Mouse (Mus musculus) fat pad, adult 2 months (tissue): Measurements from ENCODE around the gene Elovl2.
"Not testable (repeated sequence)": the region's sequence is repeated elsewhere in the genome, so short reads cannot be mapped to it uniquely, and the experiment has no call there.

Source experiments
- DNase-seq: peaks from one replicate; pipeline ENCODE4 v3.0.0-alpha.2; 2011; ENCODE audit warnings: low read depth, low spot score; ENCODE audit errors: extremely low read depth

The Elovl2 gene

DNA sequence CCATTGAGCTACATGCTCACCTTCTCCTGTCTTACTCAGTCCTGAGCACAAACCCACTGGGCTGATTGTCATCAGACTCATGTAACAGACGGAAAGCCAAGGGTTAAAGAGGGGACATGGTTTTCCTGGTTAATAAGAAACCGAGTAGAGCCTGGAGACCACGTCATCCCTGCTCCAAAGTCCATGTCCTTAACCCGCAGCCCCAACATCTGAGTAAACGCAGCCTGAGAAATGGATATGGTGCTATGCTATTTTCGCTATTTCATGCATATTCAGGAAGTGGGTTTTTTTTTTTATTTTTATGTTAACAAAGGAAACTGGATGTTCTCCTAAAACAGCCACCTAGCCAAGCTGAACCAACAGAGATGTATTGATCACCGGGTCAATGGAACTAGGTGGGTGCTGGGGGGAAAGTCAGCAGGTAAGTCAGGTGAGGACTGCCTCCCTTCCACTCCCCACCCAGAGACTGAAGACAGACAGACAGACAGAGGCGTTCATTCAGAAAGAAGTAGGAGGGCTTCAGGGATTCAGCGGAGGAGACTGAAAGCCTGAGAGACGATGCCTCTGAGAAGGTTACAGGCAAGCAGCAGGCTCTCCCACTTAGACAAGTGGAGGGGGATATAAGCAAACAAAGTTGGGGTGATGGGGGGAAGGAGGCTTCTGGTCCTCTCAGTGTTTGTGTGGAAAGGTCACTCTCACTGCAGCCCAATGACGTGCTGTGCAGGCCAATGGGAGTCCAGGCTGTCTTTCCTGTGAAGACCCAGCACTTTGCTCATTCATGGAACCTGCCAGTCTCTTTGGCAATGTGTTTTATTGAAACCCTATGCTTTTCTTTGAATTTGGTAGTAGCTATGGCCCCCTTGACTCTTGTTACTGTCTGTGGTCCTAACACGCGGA is 15.9 kb upstream of the Elovl2 start:
- DNase-seq = no peak

GRCm38 (mm10) chr13:41235181-41235580 is 15.0 kb upstream of the Elovl2 start:
- DNase-seq = no peak

DNA sequence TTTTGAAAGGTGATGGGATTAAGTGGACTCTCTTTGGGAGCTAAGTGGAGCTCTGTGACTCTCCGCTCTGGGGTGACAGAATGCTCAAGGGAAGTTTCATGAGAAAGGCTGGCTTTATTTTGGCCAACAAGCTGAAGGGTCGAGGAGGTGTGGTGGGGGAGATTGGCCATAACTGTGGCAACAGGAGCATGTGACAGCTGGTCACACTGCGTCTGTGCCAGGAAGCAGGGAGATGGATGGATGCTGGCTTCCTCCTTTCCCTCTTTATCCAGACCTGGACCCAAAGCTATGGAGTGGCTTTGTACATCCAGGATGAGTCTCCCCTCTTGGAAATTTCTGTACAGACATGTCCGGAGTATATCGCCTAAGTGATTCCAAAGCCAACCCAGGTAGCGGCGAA is 13.0 kb upstream of the Elovl2 start:
- DNase-seq = no peak

DNA sequence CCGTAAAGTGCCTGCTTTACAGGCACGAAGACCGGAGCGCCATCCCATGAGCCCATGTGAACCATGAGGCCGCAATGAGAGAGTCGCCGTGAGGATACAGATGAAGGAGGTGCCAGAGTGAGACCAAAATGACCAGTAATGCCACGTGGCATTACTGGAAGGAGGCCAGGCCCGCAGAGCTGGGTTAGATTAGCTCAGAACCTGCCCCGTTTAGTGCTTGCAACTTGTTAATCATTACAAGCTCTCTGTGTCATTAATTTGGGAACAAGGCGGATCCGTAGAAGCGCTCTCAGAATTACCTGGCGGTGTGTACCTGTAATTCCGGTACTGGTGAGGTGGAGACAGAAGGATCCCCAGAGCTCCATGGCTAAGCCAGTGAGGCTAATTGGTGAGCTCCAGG is 12.0 kb upstream of the Elovl2 start:
- no peak for DNase-seq

GRCm38 (mm10) chr13:41231389-41231983 is 11.3 kb upstream of the Elovl2 start:
- no peak for DNase-seq

DNA sequence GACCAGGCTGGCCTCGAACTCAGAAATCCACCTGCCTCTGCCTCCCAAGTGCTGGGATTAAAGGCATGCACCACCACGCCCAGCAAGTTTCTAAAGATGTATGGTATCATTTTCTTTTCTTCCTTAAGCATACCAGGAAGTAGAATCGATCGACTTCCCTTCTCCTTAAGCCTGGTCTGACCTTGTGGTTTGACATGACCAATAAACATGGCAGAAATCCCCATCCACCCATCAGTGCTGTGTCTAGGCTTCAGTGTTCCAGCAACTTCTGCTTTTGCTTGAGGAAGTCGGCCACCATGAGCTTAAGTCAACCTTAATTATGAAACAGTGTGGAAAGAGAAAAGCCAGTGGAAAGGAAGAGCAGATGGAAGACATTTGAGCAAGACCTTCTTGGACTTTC is 10.1 kb upstream of the Elovl2 start:
- no peak for DNase-seq

DNA sequence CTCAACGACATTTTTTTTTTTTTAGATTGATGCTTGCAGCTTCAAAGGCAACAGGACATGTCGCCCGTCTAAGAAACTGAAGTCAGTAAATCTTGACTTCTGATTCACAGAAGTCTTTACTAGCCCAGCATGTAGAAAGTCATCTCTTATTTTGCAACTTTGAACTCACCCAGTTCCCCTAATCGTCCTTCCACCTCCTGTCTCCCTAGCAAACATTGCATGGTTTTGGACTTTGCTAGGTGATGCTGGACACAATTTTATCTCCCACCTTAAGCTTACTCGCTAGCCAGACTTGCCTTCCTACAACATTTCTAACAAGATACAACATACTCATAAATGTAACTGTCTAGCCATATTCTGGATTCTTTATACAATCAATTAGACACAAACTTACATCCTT is 7.9 kb upstream of the Elovl2 start:
- DNase-seq = no peak

DNA sequence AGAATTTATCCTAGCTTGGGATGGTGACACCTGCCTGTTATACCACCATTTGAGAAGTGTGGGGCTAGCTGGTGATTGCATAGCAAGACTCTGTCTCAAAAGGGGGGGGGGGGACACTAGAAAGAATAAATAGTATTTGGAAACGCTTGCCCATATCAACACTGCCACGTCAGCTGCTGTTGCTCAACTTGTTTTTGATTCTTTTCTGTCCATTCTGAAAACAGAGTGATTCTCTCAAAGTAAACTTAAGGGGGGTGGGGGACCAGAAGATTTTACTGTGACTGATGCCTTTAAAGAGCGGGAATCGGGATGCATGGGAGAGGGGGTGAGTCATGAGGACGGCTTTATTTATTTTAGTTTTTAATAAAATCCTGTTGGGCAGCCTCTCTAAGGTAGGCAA is 6.3 kb upstream of the Elovl2 start:
- DNase-seq = no peak

GRCm38 (mm10) chr13:41219687-41220303 is 410 bp downstream of the Elovl2 start:
- no peak for DNase-seq

DNA sequence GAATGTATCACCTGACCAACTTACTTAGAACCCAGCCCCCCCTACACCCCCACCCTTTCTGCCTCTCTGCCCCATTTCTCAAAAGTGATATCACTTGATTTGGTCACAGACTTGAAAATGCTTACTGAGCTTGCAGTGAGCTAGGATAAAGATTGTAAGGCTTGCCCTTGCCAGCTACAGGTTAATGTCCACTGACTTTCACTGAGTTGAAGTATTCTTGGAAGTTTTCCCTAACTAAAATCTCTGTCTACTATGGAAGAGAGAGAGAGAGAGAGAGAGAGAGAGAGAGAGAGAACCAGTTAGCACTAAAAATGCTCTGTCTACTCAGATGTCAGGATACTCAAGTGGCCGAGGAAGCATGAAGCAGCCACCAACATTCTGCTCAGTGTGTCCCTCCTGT is 1.1 kb downstream of the Elovl2 start:
- no peak for DNase-seq

DNA sequence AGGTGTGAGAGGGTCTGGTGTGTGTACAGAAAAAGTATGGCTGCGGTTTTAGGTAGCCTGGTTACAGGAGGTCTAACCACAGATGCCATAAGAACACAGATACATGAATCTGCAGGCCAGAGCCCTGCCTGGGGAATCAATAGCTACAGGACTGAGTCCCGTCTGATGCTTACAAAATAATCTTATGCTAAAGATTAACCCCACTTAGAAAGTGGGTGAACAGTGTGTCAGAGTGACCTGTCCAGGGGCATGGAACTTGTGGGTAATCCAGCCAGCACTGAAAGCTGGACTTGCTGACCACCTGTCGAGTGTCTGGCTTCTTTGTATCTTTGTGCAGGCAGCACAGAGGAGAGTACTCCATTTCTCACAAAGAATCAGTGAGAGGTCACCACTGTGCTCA is 4.0 kb downstream of the Elovl2 start:
- no peak for DNase-seq

- DNase-seq = no peak
Measured at GRCm38 (mm10) chr13:41215669-41216068, 4.5 kb downstream of the Elovl2 start.

GRCm38 (mm10) chr13:41212558-41213322 is 7.5 kb downstream of the Elovl2 start:
- DNase-seq = no peak

- DNase-seq = no peak
Measured at GRCm38 (mm10) chr13:41211276-41211675, 8.9 kb downstream of the Elovl2 start.

DNA sequence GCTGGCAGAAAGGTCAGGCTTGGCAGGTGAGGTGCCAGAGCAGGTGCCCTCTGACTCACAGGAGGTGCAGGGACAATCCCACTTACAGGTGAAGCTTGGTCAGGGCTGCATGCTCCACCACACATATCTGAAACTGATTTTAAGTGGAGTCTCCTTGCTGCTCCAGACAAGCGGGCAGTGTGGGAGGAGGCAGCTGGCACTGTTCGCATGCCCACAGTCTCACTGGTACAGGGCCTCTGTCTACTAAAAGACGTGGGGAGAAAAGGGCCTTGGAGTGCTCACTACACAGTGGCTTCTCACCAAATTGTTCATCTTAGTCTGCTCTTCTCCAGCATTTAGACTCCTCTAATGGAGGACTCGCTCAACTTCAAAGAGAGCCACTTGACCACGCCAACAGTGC is 14.0 kb downstream of the Elovl2 start:
- no peak for DNase-seq

DNA sequence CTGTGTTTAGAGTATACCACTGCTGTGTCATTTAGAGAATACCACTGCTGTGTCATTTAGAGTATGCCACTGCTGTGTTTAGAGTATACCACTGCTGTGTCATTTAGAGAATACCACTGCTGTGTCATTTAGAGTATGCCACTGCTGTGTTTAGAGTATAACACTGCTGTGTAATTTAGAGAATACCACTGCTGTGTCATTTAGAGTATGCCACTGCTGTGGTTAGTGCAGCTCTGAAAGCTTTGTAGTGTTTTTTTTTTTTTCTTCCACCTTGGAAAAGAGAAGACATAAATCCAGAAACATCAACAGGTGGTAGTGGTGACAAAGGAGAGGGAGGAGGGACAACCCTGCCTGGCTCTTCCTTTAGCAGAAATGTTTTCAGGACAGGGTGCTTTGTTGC is 14.6 kb downstream of the Elovl2 start:
- DNase-seq = not testable (repeated sequence)

DNA sequence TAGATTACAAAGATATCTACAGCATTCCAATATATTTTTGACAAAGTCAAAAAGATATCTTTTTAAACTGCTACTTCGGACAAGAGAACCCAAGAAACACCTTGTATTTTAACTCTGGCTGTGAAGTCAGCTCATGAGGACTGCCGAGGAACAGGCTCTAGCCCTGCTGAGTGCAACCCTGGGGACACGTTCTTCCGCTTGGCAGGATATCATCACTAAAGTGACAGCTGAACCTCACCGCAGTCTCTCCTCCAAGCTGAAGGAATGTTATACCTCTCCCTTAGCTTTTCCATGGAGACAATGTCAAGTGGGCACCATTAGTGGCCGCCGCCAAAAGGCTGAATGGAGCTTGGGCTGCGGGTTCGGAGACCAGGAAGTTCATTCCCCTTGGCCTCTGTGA is 16.5 kb downstream of the Elovl2 start:
- no peak for DNase-seq

- DNase-seq = no peak
Measured at GRCm38 (mm10) chr13:41203289-41203688, 16.9 kb downstream of the Elovl2 start.

- no peak for DNase-seq
Measured at GRCm38 (mm10) chr13:41200861-41201260, 19.3 kb downstream of the Elovl2 start.

- no peak for DNase-seq
Measured at GRCm38 (mm10) chr13:41195640-41196333, 24.4 kb downstream of the Elovl2 start.

DNA sequence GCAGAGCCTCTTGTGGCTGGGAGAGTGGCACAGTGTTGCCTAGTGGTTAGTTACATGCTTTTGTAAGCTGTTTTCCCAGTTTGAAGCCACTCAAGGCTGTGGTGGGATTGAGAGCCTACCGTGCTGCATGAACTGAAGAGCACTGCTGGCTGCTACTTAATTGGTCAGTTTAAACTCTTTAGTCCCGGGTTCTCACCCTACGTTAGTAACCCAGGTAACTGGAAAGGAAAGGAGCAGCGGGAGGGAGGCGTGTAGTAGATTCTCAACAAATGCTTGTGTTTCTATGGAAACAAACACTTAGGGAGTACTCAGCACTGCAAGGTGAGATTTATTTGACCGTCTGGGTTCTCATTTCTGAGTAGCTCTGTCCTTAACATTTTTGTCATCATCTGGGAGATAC is 32.3 kb downstream of the Elovl2 start:
- DNase-seq = no peak
